Mouse (Mus musculus): ENCODE measurements around the gene Helz. TPM values are rescaled to one million over a fixed set of nuclear protein-coding genes. Genes with fewer than 3 reads are reported as not detected.

The Helz gene
- polyA plus RNA-seq, 1 experiment from 2014 or later: 7.1 TPM

DNA sequence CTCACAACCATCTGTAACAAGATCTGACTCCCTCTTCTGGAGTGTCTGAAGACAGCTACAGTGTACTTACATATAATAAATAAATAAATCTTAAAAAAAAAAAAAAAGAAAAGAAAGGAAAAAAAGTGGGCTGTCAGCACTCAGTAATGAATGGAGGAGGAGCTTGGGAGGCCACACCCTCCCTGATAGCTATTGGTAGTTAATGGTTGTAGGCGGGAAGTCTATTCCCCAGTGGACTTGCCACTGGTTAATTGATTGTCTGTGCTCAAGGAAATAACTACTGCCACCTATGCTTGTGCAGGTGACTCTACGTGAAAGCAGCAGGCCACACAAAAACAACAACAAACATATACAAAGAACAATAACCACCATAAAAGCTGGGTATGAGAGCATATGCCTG is 31.3 kb upstream of the Helz start:
- H3K36me3 ChIP-seq (ENCODE audit: control insufficient read depth, insufficient read depth): no peaks in the 10 kb centered on the region
- H3K4me2 ChIP-seq (ENCODE audit: low read depth, low read length): no peak overlapping the region
- no peak overlapping the region for H3K27ac ChIP-seq (ENCODE audit: low read length)
- WGBS (ENCODE audit: insufficient replicate concordance): 72% methylated on average over 2 of the region's 2 CpGs
- no peak for ATAC-seq (ENCODE audit: low read depth)
- no peaks in the 10 kb centered on the region for H3K27me3 ChIP-seq (ENCODE audit: control insufficient read depth, insufficient read depth, low read depth, low read length)
- no peaks in the 10 kb centered on the region for H3K9me3 ChIP-seq (replicated peaks; ENCODE audit: control insufficient read depth, low read length)
- H3K4me1 ChIP-seq (ENCODE audit: control insufficient read depth, low read depth, low read length): no peaks in the 10 kb centered on the region
- H3K9ac ChIP-seq (ENCODE audit: low read depth, low read length): no peak overlapping the region
- no peak overlapping the region for H3K4me3 ChIP-seq (ENCODE audit: low read depth, low read length)

GRCm38 (mm10) chr11:107518645-107519429 is 28.9 kb upstream of the Helz start:
- Histone ChIP-seq H3K4me3 (ENCODE audit: low read depth, low read length) (no peak overlapping the region), H3K27me3 (ENCODE audit: control insufficient read depth, insufficient read depth, low read depth, low read length) (no peaks in the 10 kb centered on the region), H3K9me3 (replicated peaks; ENCODE audit: control insufficient read depth, low read length) (no peaks in the 10 kb centered on the region), H3K36me3 (ENCODE audit: control insufficient read depth, insufficient read depth) (no peaks in the 10 kb centered on the region), H3K27ac (ENCODE audit: low read length) (no peak overlapping the region), H3K9ac (ENCODE audit: low read depth, low read length) (no peak overlapping the region), H3K4me2 (ENCODE audit: low read depth, low read length) (no peak overlapping the region), H3K4me1 (ENCODE audit: control insufficient read depth, low read depth, low read length) (no peaks in the 10 kb centered on the region)
- no peak for ATAC-seq (ENCODE audit: low read depth)
- 49% methylated on average over 5 of the region's 5 CpGs for WGBS (ENCODE audit: insufficient replicate concordance)

DNA sequence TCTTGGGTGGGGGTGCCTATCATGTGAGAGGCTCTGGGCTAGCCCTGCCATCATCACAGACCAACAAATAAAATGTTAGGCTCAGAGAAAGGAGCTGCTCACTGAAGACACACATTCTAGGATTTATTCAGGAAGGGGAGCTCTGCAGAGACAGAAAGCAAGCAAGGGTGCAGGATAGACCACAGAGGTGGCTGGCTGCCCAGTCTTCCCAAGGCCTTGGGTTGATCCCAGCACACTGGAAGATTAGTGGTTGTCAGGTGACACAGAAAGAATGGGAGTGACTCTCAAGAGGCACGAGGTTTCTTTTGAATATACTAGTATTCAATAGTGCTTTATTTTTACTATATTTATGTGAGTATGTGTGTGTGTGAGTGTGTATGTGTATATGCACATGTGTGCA is 26.6 kb upstream of the Helz start:
- H3K27ac ChIP-seq (ENCODE audit: low read length): no peak overlapping the region
- no peaks in the 10 kb centered on the region for H3K36me3 ChIP-seq (ENCODE audit: control insufficient read depth, insufficient read depth)
- no peak overlapping the region for H3K9ac ChIP-seq (ENCODE audit: low read depth, low read length)
- no peak overlapping the region for H3K4me3 ChIP-seq (ENCODE audit: low read depth, low read length)
- 44% methylated on average over 1 of the region's 1 CpGs for whole genome bisulfite sequencing (ENCODE audit: insufficient replicate concordance)
- ATAC-seq (ENCODE audit: low read depth): no peak
- no peaks in the 10 kb centered on the region for H3K27me3 ChIP-seq (ENCODE audit: control insufficient read depth, insufficient read depth, low read depth, low read length)
- no peaks in the 10 kb centered on the region for H3K9me3 ChIP-seq (replicated peaks; ENCODE audit: control insufficient read depth, low read length)
- no peak overlapping the region for H3K4me2 ChIP-seq (ENCODE audit: low read depth, low read length)
- no peaks in the 10 kb centered on the region for H3K4me1 ChIP-seq (ENCODE audit: control insufficient read depth, low read depth, low read length)

- no peak overlapping the region for H3K27ac ChIP-seq (ENCODE audit: low read length)
- no peak overlapping the region for H3K4me3 ChIP-seq (ENCODE audit: low read depth, low read length)
- WGBS (ENCODE audit: insufficient replicate concordance): 53% methylated on average over 1 of the region's 1 CpGs
- no peaks in the 10 kb centered on the region for H3K27me3 ChIP-seq (ENCODE audit: control insufficient read depth, insufficient read depth, low read depth, low read length)
- ATAC-seq (ENCODE audit: low read depth): no peak
- no peaks in the 10 kb centered on the region for H3K9me3 ChIP-seq (replicated peaks; ENCODE audit: control insufficient read depth, low read length)
- no peak overlapping the region for H3K4me2 ChIP-seq (ENCODE audit: low read depth, low read length)
- no peaks in the 10 kb centered on the region for H3K4me1 ChIP-seq (ENCODE audit: control insufficient read depth, low read depth, low read length)
- no peaks in the 10 kb centered on the region for H3K36me3 ChIP-seq (ENCODE audit: control insufficient read depth, insufficient read depth)
- H3K9ac ChIP-seq (ENCODE audit: low read depth, low read length): no peak overlapping the region
These were observed 22.8 kb upstream of the Helz start for GRCm38 (mm10) chr11:107524966-107525365.

DNA sequence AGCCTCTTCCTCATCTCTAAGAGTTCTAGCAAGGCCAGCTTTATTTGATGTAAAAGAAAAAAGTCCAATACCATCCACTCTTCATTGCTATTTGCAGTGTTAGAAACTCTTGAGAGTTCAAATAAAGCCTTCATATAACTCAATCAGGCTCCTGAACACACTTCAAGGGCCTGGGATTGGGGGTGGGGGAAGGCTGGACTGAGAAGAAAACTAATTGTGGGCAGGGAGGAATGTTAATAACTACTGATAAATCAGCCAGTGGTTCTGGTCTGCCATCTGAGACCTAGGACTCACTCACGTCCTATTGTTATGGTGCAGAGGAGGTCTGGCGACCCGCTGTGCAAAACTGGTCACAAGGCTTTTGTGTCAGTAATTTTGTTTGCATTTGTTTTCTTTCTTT is 20.1 kb upstream of the Helz start:
- Histone ChIP-seq H3K4me1 (ENCODE audit: control insufficient read depth, low read depth, low read length) (peaks cover 4% of the 10 kb centered on the region), H3K4me3 (ENCODE audit: low read depth, low read length) (no peak overlapping the region), H3K9ac (ENCODE audit: low read depth, low read length) (no peak overlapping the region), H3K4me2 (ENCODE audit: low read depth, low read length) (no peak overlapping the region), H3K27ac (ENCODE audit: low read length) (no peak overlapping the region), H3K9me3 (replicated peaks; ENCODE audit: control insufficient read depth, low read length) (no peaks in the 10 kb centered on the region), H3K36me3 (ENCODE audit: control insufficient read depth, insufficient read depth) (no peaks in the 10 kb centered on the region), H3K27me3 (ENCODE audit: control insufficient read depth, insufficient read depth, low read depth, low read length) (no peaks in the 10 kb centered on the region)
- WGBS (ENCODE audit: insufficient replicate concordance): 64% methylated on average over 3 of the region's 3 CpGs
- ATAC-seq (ENCODE audit: low read depth): no peak

DNA sequence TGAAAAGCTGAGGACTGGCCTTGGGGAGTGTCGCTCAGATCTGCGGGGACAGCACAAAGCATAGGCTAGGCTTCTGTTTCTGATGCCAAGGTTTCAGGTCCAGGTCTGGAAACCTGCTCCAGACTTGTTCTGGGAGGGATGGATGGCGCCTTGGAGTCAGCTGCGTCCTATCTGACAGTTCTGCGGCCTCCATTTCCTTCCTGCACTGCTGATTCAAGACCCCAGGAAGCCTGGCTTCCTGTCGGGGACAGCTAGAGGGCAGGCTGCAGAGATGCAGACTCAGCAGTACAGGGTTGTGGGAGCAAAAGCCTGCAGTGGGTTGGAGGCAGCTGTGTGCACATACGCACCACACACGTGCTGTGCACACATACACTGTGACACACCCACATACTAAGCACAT is 18.4 kb upstream of the Helz start:
- Histone ChIP-seq H3K4me3 (ENCODE audit: low read depth, low read length) (no peak overlapping the region), H3K4me2 (ENCODE audit: low read depth, low read length) (no peak overlapping the region), H3K27ac (ENCODE audit: low read length) (no peak overlapping the region), H3K27me3 (ENCODE audit: control insufficient read depth, insufficient read depth, low read depth, low read length) (no peaks in the 10 kb centered on the region), H3K36me3 (ENCODE audit: control insufficient read depth, insufficient read depth) (no peaks in the 10 kb centered on the region), H3K9me3 (replicated peaks; ENCODE audit: control insufficient read depth, low read length) (no peaks in the 10 kb centered on the region), H3K9ac (ENCODE audit: low read depth, low read length) (no peak overlapping the region), H3K4me1 (ENCODE audit: control insufficient read depth, low read depth, low read length) (peaks cover 4% of the 10 kb centered on the region)
- WGBS (ENCODE audit: insufficient replicate concordance): 8% methylated on average over 8 of the region's 8 CpGs
- ATAC-seq (ENCODE audit: low read depth): peak; percentile 59; the same call in 1 of the 2 replicates

- Histone ChIP-seq H3K9ac (ENCODE audit: low read depth, low read length) (no peak overlapping the region), H3K36me3 (ENCODE audit: control insufficient read depth, insufficient read depth) (no peaks in the 10 kb centered on the region), H3K9me3 (replicated peaks; ENCODE audit: control insufficient read depth, low read length) (no peaks in the 10 kb centered on the region), H3K27ac (ENCODE audit: low read length) (no peak overlapping the region), H3K4me3 (ENCODE audit: low read depth, low read length) (no peak overlapping the region), H3K27me3 (ENCODE audit: control insufficient read depth, insufficient read depth, low read depth, low read length) (no peaks in the 10 kb centered on the region), H3K4me1 (ENCODE audit: control insufficient read depth, low read depth, low read length) (peaks cover 4% of the 10 kb centered on the region), H3K4me2 (ENCODE audit: low read depth, low read length) (no peak overlapping the region)
- ATAC-seq (ENCODE audit: low read depth): 0 out of 2 replicates have a peak, but pooled peaks have one; percentile 54
- WGBS (ENCODE audit: insufficient replicate concordance): 36% methylated on average over 4 of the region's 4 CpGs
These were observed 16.3 kb upstream of the Helz start for GRCm38 (mm10) chr11:107531445-107531844.

GRCm38 (mm10) chr11:107532271-107532670 is 15.5 kb upstream of the Helz start:
- ATAC-seq (ENCODE audit: low read depth): no peak
- Histone ChIP-seq H3K9me3 (replicated peaks; ENCODE audit: control insufficient read depth, low read length) (no peaks in the 10 kb centered on the region), H3K4me3 (ENCODE audit: low read depth, low read length) (no peak overlapping the region), H3K4me2 (ENCODE audit: low read depth, low read length) (no peak overlapping the region), H3K36me3 (ENCODE audit: control insufficient read depth, insufficient read depth) (no peaks in the 10 kb centered on the region), H3K27ac (ENCODE audit: low read length) (no peak overlapping the region), H3K27me3 (ENCODE audit: control insufficient read depth, insufficient read depth, low read depth, low read length) (no peaks in the 10 kb centered on the region), H3K9ac (ENCODE audit: low read depth, low read length) (no peak overlapping the region), H3K4me1 (ENCODE audit: control insufficient read depth, low read depth, low read length) (peaks cover 4% of the 10 kb centered on the region)
- 17% methylated on average over 5 of the region's 5 CpGs for WGBS (ENCODE audit: insufficient replicate concordance)

DNA sequence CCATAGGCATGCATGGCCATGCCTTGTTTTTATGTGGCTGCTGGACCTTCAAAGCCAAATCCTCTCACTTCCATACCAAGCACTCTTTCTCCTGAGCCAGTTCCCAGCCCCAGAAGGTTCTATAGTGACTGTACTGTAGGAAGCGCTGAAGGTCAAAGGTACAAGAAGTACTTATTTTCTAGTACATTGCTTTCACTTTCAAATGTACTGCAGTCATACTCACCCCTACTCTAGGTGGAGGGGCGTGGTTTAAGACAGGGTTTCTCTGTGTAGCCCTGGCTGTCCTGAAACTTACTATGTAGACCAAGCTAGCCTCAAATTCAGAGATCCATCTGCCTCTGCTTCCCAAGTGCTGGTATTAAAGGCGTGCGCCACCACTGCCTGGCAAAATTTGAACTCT is 8.7 kb upstream of the Helz start:
- no peaks in the 10 kb centered on the region for H3K9me3 ChIP-seq (replicated peaks; ENCODE audit: control insufficient read depth, low read length)
- no peak overlapping the region for H3K4me3 ChIP-seq (ENCODE audit: low read depth, low read length)
- H3K27me3 ChIP-seq (ENCODE audit: control insufficient read depth, insufficient read depth, low read depth, low read length): no peaks in the 10 kb centered on the region; the same call in 1 of the 2 replicates
- no peaks in the 10 kb centered on the region for H3K36me3 ChIP-seq (ENCODE audit: control insufficient read depth, insufficient read depth)
- H3K27ac ChIP-seq (ENCODE audit: low read length): no peak overlapping the region
- no peak for ATAC-seq (ENCODE audit: low read depth)
- 73% methylated on average over 4 of the region's 4 CpGs for WGBS (ENCODE audit: insufficient replicate concordance)
- H3K9ac ChIP-seq (ENCODE audit: low read depth, low read length): no peak overlapping the region
- no peaks in the 10 kb centered on the region for H3K4me1 ChIP-seq (ENCODE audit: control insufficient read depth, low read depth, low read length)
- no peak overlapping the region for H3K4me2 ChIP-seq (ENCODE audit: low read depth, low read length)
